8 mouse cellular contexts compared by ENCODE assay signal in genomic region chr16:85549971-85550567, GRCm38 (mm10). TPM values are rescaled to one million over a fixed set of nuclear protein-coding genes. Genes with fewer than 3 reads are reported as not detected.
DNase-seq lines count a peak whose midpoint lies in the region; ATAC-seq and TF ChIP-seq lines count a peak whose summit lies in the region.

No protein-coding gene starts in this region.

- no peak for TF ChIP-seq CTCF in spleen, adult 2 months (IDR thresholded peaks at IDR 0.05; ENCODE audit: extremely low read depth, insufficient read depth, insufficient read length, insufficient replicate concordance)

- H3K36me3 ChIP-seq in spleen, adult 2 months (ENCODE audit: control insufficient read depth, insufficient read depth, low read length): no peaks in the 10 kb centered on the region
- H3K36me3 ChIP-seq in forebrain, embryonic 14.5 days (ENCODE audit: control insufficient read depth, insufficient read depth, low read length): no peaks in the 10 kb centered on the region
- H3K36me3 ChIP-seq in hindbrain, embryonic 14.5 days (replicated peaks; ENCODE audit: control insufficient read depth, insufficient read depth): no peaks in the 10 kb centered on the region
- H3K36me3 ChIP-seq in liver, embryonic 12.5 days: no peaks in the 10 kb centered on the region
- H3K36me3 ChIP-seq in neural tube, embryonic 11.5 days (ENCODE audit: control insufficient read depth, insufficient read depth, low read length): no peaks in the 10 kb centered on the region

- peak; percentile 59 for ATAC-seq in forebrain, embryonic 14.5 days
- 0 out of 2 replicates have a peak, but pooled peaks have one; percentile 34 for ATAC-seq in hindbrain, embryonic 14.5 days (ENCODE audit: low FRiP score)
- ATAC-seq in liver, embryonic 12.5 days: no peak
- ATAC-seq in neural tube, embryonic 11.5 days (ENCODE audit: insufficient read depth, low FRiP score, low TSS enrichment): peak; percentile 63

- no peak for TF ChIP-seq POLR2A in spleen, adult 2 months (IDR thresholded peaks at IDR 0.05; ENCODE audit: low read depth, low read length)

- H3K4me1 ChIP-seq in spleen, adult 2 months (ENCODE audit: control insufficient read depth, insufficient read depth, insufficient read length): no peaks in the 10 kb centered on the region
- H3K4me1 ChIP-seq in forebrain, embryonic 14.5 days (ENCODE audit: control insufficient read depth, insufficient read depth, low read length): peaks cover 8% of the 10 kb centered on the region; the same call in 1 of the 2 replicates
- H3K4me1 ChIP-seq in hindbrain, embryonic 14.5 days (replicated peaks; ENCODE audit: control insufficient read depth, insufficient read depth, low read length): no peaks in the 10 kb centered on the region
- H3K4me1 ChIP-seq in liver, embryonic 12.5 days: no peaks in the 10 kb centered on the region
- H3K4me1 ChIP-seq in neural tube, embryonic 11.5 days (ENCODE audit: control insufficient read depth, insufficient read depth, low read length): no peaks in the 10 kb centered on the region

- 10% methylated on average over 25 of the region's 25 CpGs for WGBS in spleen, adult 2 months
- 2% methylated on average over 25 of the region's 25 CpGs for WGBS in forebrain, embryonic 14.5 days
- under 1% methylated on average over 24 of the region's 25 CpGs for WGBS in hindbrain, embryonic 14.5 days
- WGBS in liver, embryonic 12.5 days (ENCODE audit: insufficient replicate concordance): 4% methylated on average over 25 of the region's 25 CpGs
- WGBS in neural tube, embryonic 11.5 days: under 1% methylated on average over 22 of the region's 25 CpGs

- no peaks in the 10 kb centered on the region for H3K9me3 ChIP-seq in forebrain, embryonic 14.5 days (replicated peaks; ENCODE audit: control insufficient read depth, low read length)
- no peaks in the 10 kb centered on the region for H3K9me3 ChIP-seq in hindbrain, embryonic 14.5 days (ENCODE audit: control insufficient read depth, low read length)
- no peaks in the 10 kb centered on the region for H3K9me3 ChIP-seq in liver, embryonic 12.5 days (replicated peaks)
- H3K9me3 ChIP-seq in neural tube, embryonic 11.5 days (ENCODE audit: control insufficient read depth, low read length): no peaks in the 10 kb centered on the region

- H3K9ac ChIP-seq in forebrain, embryonic 14.5 days (ENCODE audit: low read length): peak overlapping the region; percentile 58
- peak overlapping the region; percentile 40; the same call in 1 of the 2 replicates for H3K9ac ChIP-seq in hindbrain, embryonic 14.5 days
- H3K9ac ChIP-seq in liver, embryonic 12.5 days: 0 out of 2 replicates have a peak overlapping the region, but pooled peaks have one; percentile 41
- H3K9ac ChIP-seq in neural tube, embryonic 11.5 days (ENCODE audit: low read length): peak overlapping the region; percentile 65

- H3K27ac ChIP-seq in spleen, adult 2 months (ENCODE audit: insufficient read depth, low read length): peak overlapping the region; percentile 12
- no peak overlapping the region for H3K27ac ChIP-seq in forebrain, embryonic 14.5 days (ENCODE audit: low read depth, low read length)
- H3K27ac ChIP-seq in hindbrain, embryonic 14.5 days: no peak overlapping the region
- H3K27ac ChIP-seq in liver, embryonic 12.5 days: no peak overlapping the region
- H3K27ac ChIP-seq in neural tube, embryonic 11.5 days (ENCODE audit: low read depth, low read length): no peak overlapping the region

- no peak for DNase-seq in spleen, adult 2 months (ENCODE audit: low read depth in 1 of 2, low spot score in 2 of 2)
- no peak for DNase-seq in spleen, adult 18-20 months
- no peak for DNase-seq in forebrain, embryonic 14.5 days (ENCODE audit: low spot score)
- no peak for DNase-seq in hindbrain, embryonic 14.5 days (ENCODE audit: low spot score)
- DNase-seq in neural tube, embryonic 11.5 days (ENCODE audit: low spot score): peak; percentile 57
- DNase-seq in right cerebral cortex, adult 2 months (ENCODE audit: low spot score in 2 of 2): no peak
- DNase-seq in thymus, postnatal 4 days: no peak

- peaks cover 2% of the 10 kb centered on the region; the same call in 1 of the 2 replicates for H3K27me3 ChIP-seq in spleen, adult 2 months (ENCODE audit: control insufficient read depth, insufficient read depth, low read length)
- no peaks in the 10 kb centered on the region for H3K27me3 ChIP-seq in forebrain, embryonic 14.5 days (replicated peaks; ENCODE audit: control insufficient read depth, insufficient read depth, low read length)
- no peaks in the 10 kb centered on the region; the same call in 1 of the 2 replicates for H3K27me3 ChIP-seq in hindbrain, embryonic 14.5 days (ENCODE audit: control insufficient read depth, insufficient read depth, low read length)
- no peaks in the 10 kb centered on the region for H3K27me3 ChIP-seq in liver, embryonic 12.5 days (replicated peaks)
- no peaks in the 10 kb centered on the region for H3K27me3 ChIP-seq in neural tube, embryonic 11.5 days (ENCODE audit: control insufficient read depth, insufficient read depth, low read length)

- peak overlapping the region; percentile 15; the same call in 1 of the 2 replicates for H3K4me3 ChIP-seq in spleen, adult 2 months (ENCODE audit: extremely low read depth, insufficient read depth, insufficient read length)
- H3K4me3 ChIP-seq in forebrain, embryonic 14.5 days (ENCODE audit: low read depth, low read length): peak overlapping the region; percentile 33
- H3K4me3 ChIP-seq in hindbrain, embryonic 14.5 days (replicated peaks; ENCODE audit: low read length): peak overlapping the region; percentile 31
- H3K4me3 ChIP-seq in liver, embryonic 12.5 days: peak overlapping the region; percentile 36
- peak overlapping the region; percentile 40 for H3K4me3 ChIP-seq in neural tube, embryonic 11.5 days (ENCODE audit: low read depth, low read length)

- H3K4me2 ChIP-seq in forebrain, embryonic 14.5 days (ENCODE audit: low read length): peak overlapping the region; percentile 51
- H3K4me2 ChIP-seq in hindbrain, embryonic 14.5 days (replicated peaks): peak overlapping the region; percentile 53
- peak overlapping the region; percentile 59 for H3K4me2 ChIP-seq in liver, embryonic 12.5 days
- peak overlapping the region; percentile 74 for H3K4me2 ChIP-seq in neural tube, embryonic 11.5 days (ENCODE audit: low read depth)

RNA-seq across cellular contexts. Expression of gene Cyyr1, which starts 3.1 kb away (rescaled TPM):
- polyA plus RNA-seq in spleen, adult 2 months (2012; rRNA removed): 1.9 and 2.7 TPM in 2 replicates
- 1.5 and 2.1 TPM in 2 replicates for polyA plus RNA-seq in forebrain, embryonic 14.5 days (2014; fragmentation: Nextera tagmentation; extraction: Ambion mirVana)
- polyA plus RNA-seq in hindbrain, embryonic 14.5 days (2014; fragmentation: Nextera tagmentation; extraction: Ambion mirVana): 2.8 and 3.8 TPM in 2 replicates
- 0.72 TPM in 2 replicates for polyA plus RNA-seq in liver, embryonic 12.5 days (2016; fragmentation: Nextera tagmentation; extraction: Ambion mirVana)
- polyA plus RNA-seq in neural tube, embryonic 11.5 days (2014; fragmentation: Nextera tagmentation; extraction: Ambion mirVana): 3.0 and 3.9 TPM in 2 replicates
